In genomic region chr4:63739524-63739923, GRCm38 (mm10) we compare ENCODE assay signal across 9 mouse cellular contexts. TPM values are rescaled to one million over a fixed set of nuclear protein-coding genes. Genes with fewer than 3 reads are reported as not detected.
DNase-seq lines count a peak whose midpoint lies in the region; ATAC-seq lines count a peak whose summit lies in the region.
"Had no signal": no experiment of that assay in that cellular context is flagged by ENCODE, and none has a peak within 500 bp of the region (broad histone marks: within the 10 kb centered on the region; RNA-seq: fewer than 3 reads in every experiment).

No protein-coding gene starts in this region.

- WGBS in heart, embryonic 10.5 days: 59% methylated on average over 7 of the region's 7 CpGs
- WGBS in neural tube, embryonic 15.5 days: 48% methylated on average over 7 of the region's 7 CpGs
- 69% methylated on average over 7 of the region's 7 CpGs for WGBS in midbrain, embryonic 13.5 days

- H3K36me3 ChIP-seq in heart, embryonic 10.5 days: no peaks in the 10 kb centered on the region
- no peaks in the 10 kb centered on the region for H3K36me3 ChIP-seq in neural tube, embryonic 15.5 days
- H3K36me3 ChIP-seq in midbrain, embryonic 13.5 days: no peaks in the 10 kb centered on the region
- H3K36me3 ChIP-seq: embryonic facial prominence, embryonic 12.5 days had no signal

- ATAC-seq in neural tube, embryonic 15.5 days (ENCODE audit: low FRiP score): peak; percentile 70
- no peak for ATAC-seq in midbrain, embryonic 13.5 days

- no peak overlapping the region for H3K9ac ChIP-seq in neural tube, embryonic 15.5 days (replicated peaks)
- no peak overlapping the region for H3K9ac ChIP-seq in midbrain, embryonic 13.5 days (replicated peaks)
- H3K9ac ChIP-seq: embryonic facial prominence, embryonic 12.5 days had no signal

- H3K27me3 ChIP-seq in heart, embryonic 10.5 days (ENCODE audit: insufficient read depth, poor library complexity, severe bottlenecking): 0 out of 2 replicates have a peak, but pooled peaks cover 12% of the 10 kb centered on the region
- H3K27me3 ChIP-seq in neural tube, embryonic 15.5 days (replicated peaks): no peaks in the 10 kb centered on the region
- no peaks in the 10 kb centered on the region for H3K27me3 ChIP-seq in midbrain, embryonic 13.5 days
- H3K27me3 ChIP-seq: embryonic facial prominence, embryonic 12.5 days had no signal

- H3K4me1 ChIP-seq in heart, embryonic 10.5 days: peaks cover under 1% of the 10 kb centered on the region; the same call in 1 of the 2 replicates
- H3K4me1 ChIP-seq in neural tube, embryonic 15.5 days: 0 out of 2 replicates have a peak, but pooled peaks cover 11% of the 10 kb centered on the region
- no peaks in the 10 kb centered on the region for H3K4me1 ChIP-seq in midbrain, embryonic 13.5 days (replicated peaks)

- peak; percentile 92 for DNase-seq in heart, adult 11 months
- no peak for DNase-seq in heart, embryonic 10.5 days (ENCODE audit: low spot score)
- DNase-seq in neural tube, embryonic 10.5 days (ENCODE audit: extremely low spot score, low spot score): no peak
- DNase-seq in heart, adult 9 months (ENCODE audit: low spot score in 2 of 2): peak; percentile 5 to 15
- peak; percentile 18 for DNase-seq in right cerebral cortex, postnatal 25 days
- DNase-seq in testis, postnatal 14 days (ENCODE audit: low spot score): no peak

- H3K9me3 ChIP-seq in heart, embryonic 10.5 days: no peaks in the 10 kb centered on the region
- H3K9me3 ChIP-seq in neural tube, embryonic 15.5 days (replicated peaks): no peaks in the 10 kb centered on the region
- no peaks in the 10 kb centered on the region for H3K9me3 ChIP-seq in midbrain, embryonic 13.5 days
- H3K9me3 ChIP-seq: embryonic facial prominence, embryonic 12.5 days had no signal

- no peak overlapping the region for H3K27ac ChIP-seq in heart, embryonic 10.5 days
- no peak overlapping the region for H3K27ac ChIP-seq in neural tube, embryonic 15.5 days (replicated peaks)
- H3K27ac ChIP-seq in midbrain, embryonic 13.5 days: no peak overlapping the region
- H3K27ac ChIP-seq: embryonic facial prominence, embryonic 12.5 days had no signal

- no peak overlapping the region for H3K4me2 ChIP-seq in neural tube, embryonic 15.5 days
- no peak overlapping the region for H3K4me2 ChIP-seq in midbrain, embryonic 13.5 days (replicated peaks)
- H3K4me2 ChIP-seq: embryonic facial prominence, embryonic 12.5 days had no signal

- H3K4me3 ChIP-seq in heart, embryonic 10.5 days: no peak overlapping the region
- no peak overlapping the region for H3K4me3 ChIP-seq in neural tube, embryonic 15.5 days (replicated peaks)
- no peak overlapping the region for H3K4me3 ChIP-seq in midbrain, embryonic 13.5 days (replicated peaks)
- H3K4me3 ChIP-seq: embryonic facial prominence, embryonic 12.5 days had no signal

RNA-seq across cellular contexts. Expression of gene Tnfsf15, which starts 5.4 kb away (rescaled TPM):
- 0.14 and 0.19 TPM in 2 replicates for polyA plus RNA-seq in heart, embryonic 10.5 days (2016; fragmentation: Nextera tagmentation; extraction: Ambion mirVana)
- polyA plus RNA-seq in neural tube, embryonic 15.5 days (2015; fragmentation: Nextera tagmentation; extraction: Ambion mirVana): not detected in 2 replicates
- polyA plus RNA-seq in midbrain, embryonic 13.5 days (2015; fragmentation: Nextera tagmentation; extraction: Ambion mirVana): not detected in 2 replicates
- polyA plus RNA-seq: embryonic facial prominence, embryonic 12.5 days had no signal

Comparison
In these comparisons a context has a peak if more than half of its experiments do, and no peak if none do; other contexts are left out.
1. DNase-seq: peak in heart, adult 11 months (single experiment), heart, adult 9 months (2 of 2) and right cerebral cortex, postnatal 25 days (single experiment); none in heart, embryonic 10.5 days (single experiment), neural tube, embryonic 10.5 days (single experiment) and testis, postnatal 14 days (single experiment).